Mouse (Mus musculus) CH12F3 (cell line): ENCODE measurements around the gene Adgrb2.

ENCODE experiments used
- in situ Hi-C: fragments of 300-500 bp; cut with MboI; formaldehyde crosslinking; loops from 2 replicates; pipeline ENCODE4 v1.14.3; 2020; ENCODE audit warnings: low sequenced_read_pairs

Adgrb2 gene

GRCm38 (mm10) chr4:130023511-130024231 lies 39.0 kb downstream of the Adgrb2 start:
- in situ Hi-C loops, result no loop called here

DNA sequence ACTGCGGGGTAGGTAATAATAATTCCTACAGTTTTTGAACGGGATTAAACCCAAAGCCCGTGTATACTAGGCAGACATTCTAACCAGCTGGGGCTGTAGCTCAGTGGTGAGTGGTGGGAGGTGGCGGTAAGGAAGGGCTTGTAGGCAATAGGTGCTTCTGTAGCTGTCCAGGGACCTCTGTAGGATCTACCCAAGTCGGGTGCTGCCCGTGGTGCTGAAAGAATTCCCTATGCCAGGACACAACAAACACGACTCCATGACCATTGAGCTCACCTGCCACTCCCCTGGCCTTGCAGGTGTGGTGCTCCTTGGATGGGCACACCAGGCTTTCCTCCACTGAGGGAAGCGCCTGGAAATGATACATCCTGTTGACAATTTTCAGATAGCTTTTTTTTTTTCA lies 40.9 kb downstream of the Adgrb2 start:
- in situ Hi-C loops, result no loop called here

DNA sequence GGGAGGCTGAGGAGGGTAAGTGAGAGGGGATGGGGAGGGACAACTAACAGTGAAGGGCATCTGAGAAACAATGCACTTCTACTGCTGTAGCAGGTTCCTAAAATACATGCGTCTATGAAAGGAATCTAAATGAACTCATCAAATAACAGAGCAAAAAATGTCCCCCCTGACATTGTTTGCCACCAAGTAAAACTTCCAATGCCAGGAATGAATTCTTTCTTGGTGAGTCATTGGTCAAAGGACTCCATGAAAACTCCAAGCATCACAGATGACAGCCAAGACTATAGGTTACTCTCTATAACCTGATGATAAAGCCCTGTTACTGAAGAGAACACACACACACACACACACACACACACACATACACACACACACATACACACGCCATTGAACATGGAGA lies 46.5 kb downstream of the Adgrb2 start:
- in situ Hi-C loops, result no loop called here

DNA sequence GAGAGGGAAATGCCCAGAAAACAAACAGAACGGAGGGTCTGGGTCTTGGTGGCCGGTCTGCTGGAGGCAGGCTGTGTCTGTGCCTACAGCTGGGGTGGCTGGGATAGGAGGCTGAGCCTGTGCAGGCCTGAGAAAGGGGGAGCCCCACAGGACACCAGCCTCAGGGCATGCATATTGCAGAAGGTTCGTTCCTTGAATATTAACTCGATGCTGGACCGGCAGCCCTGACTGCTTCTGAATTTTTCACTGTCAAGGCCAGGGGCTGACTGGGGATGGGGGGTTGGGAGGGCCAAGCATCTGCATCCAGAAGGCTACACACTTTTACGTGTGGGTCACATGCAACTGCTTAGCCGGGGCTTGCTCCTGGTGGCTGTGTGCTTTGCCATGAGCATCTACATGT lies 48.8 kb downstream of the Adgrb2 start:
- in situ Hi-C loops, result no loop called here

- in situ Hi-C loops, result no loop called here
Observed at GRCm38 (mm10) chr4:130036112-130036511, 51.4 kb downstream of the Adgrb2 start.

GRCm38 (mm10) chr4:130036573-130037401 lies 52.1 kb downstream of the Adgrb2 start:
- in situ Hi-C loops, result no loop called here

DNA sequence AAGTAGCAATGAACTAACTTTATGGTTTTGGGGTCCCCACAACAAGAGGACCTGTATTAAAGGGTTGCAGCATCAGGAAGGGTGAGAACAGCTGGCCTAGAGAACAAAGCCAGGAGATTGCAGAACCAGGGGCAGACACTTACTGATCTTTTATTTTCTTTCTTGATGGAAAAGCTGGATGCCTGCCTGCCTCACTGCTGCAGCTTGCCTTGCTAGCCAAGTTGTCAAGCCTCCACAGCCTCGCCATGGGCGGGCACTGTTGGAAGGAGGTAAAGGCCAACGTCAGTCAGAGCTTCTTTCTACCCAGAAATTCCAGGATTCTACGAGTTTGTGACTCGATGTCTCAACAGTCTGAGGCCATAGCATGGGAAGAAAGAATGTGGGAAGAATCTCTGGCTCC lies 54.7 kb downstream of the Adgrb2 start:
- in situ Hi-C loops, result no loop called here

DNA sequence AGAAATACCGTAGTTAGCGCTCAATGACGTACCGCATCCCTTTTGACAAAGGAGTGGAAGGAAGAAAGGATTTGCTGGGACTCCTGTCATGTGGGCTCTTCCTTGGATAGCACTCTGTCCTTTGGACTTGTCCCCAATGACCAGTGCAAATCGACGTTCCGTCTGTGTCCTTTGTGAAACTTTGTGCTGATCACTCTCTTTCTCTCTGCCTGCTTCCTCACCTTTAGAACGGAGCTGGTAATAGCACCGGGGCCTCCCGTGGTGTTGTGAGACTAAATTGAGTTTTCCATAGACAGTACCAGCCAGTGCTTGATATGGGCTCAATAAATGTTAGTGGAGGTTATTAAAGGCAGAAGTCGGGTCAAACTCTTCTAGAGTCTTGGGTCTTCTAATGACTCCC lies 56.4 kb downstream of the Adgrb2 start:
- in situ Hi-C loops, result no loop called here

DNA sequence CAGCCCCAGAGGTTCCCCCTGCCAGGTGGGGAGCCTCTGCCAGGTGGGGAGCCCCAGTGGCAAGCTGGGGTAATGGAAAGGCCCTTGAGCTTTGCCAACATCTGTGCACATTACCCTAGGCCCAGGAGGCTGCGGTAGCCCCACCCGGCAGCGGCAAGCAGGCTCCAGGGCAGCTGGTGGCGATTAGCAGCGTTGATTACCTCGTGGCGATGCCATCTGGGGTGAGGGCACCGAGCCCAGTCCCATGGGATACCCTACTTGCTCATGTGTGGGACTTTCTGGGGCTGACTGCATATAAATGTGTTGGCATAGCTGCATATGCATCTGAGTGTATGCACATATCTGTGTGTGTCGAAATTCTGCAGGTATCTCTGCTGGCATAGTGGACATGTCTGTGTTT lies 59.5 kb downstream of the Adgrb2 start:
- in situ Hi-C loops, result no loop called here

DNA sequence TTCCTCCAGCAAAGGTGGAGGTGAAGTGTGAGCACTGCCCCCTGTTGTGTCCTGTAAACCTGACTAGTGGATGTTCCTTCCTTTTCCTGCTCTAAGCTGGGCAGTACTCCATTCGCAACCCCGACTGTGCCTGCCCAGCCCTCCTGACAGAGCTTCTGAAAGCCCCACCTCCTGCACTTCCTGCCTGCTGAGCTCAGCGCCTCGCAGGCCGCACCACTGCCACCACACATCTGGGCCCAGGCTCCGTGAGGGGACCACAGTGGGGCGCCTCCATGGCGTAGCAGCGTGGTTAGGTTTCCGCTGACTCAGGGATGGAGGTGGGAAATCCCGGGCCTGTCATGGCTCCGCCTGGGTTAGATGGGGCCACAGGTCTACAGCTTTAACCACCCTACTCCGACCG lies 60.9 kb downstream of the Adgrb2 start:
- in situ Hi-C loops, result no loop called here

- in situ Hi-C loops, result no loop called here
Observed at GRCm38 (mm10) chr4:130047331-130048202, 62.9 kb downstream of the Adgrb2 start, which contains the start of gene Col16a1. Gene Col16a1 (plus strand): TSS chr4:130047840.

DNA sequence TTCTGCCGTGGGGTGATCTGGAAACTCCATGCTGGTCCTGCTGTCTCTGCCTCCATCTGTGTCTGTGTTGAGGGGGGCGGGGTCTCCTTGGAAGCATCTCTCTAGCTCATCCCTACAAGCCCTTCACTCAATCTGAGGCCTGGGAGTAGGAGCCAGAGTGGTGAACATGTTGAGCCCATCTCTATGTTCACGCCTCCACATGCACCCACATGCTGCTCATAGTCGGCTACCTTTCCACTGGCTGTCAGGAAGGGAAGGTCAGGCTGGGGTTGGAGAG lies 63.5 kb downstream of the Adgrb2 start:
- in situ Hi-C loops, result no loop called here

DNA sequence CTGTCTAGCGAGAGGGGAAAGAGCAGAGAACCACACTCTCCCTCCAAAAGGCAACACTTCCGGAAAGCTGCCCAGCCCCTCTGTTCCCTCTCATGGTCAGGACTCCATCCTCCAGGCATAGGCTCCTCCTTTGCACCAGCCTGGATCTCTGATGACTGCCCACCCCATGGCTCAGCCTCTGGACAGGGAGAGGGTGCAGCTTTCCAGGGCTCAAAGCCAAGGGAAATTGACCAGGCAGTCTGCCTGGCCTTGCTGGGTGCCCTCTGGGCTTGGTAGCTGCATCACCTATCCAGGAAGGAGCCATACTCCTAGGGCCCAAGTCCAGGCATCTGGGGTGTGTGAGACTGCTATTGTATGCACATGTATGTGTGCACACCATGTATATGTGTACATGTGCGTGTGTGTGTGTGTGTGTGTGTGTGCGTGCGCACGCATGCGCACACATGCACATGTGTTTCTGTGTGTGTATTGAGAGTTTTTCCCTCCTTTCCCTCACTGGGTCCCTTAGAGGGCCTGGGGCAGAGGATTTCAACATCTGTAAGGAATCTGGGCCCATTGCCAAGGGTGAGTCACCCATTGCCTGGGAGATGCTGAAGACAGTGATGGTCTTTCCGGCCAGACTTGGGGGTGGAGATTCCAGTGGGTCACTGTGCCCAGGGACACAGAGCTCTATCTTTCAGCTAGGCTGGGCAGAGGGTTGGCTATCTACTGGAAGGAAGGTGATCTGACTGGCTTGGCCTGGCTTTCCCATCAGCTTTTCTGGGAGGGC lies 65.6 kb downstream of the Adgrb2 start:
- in situ Hi-C loops, result no loop called here

- in situ Hi-C loops, result no loop called here
Observed at GRCm38 (mm10) chr4:130052283-130052682, 67.6 kb downstream of the Adgrb2 start.

- in situ Hi-C loops, result no loop called here
Observed at GRCm38 (mm10) chr4:130053111-130053510, 68.4 kb downstream of the Adgrb2 start.

DNA sequence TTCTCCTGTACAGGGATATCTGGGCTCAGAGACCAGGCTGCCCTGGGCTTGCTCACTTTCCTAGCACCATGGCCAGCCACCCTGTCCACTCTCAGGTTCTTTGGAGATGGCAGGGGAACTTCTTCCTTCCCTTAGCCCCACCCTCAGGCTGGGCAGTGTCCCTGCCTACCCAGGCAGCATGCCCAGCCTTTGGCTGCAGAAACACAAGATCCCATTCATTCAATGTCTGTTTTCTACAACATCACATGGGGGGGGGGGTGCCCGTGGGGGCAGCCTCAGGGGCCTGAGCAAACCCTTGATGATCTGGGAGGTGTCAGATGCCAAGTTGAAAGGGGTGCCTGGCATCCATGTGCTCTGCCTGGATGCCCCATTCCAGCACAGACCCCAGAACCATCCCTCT lies 70.1 kb downstream of the Adgrb2 start:
- in situ Hi-C loops, result no loop called here

GRCm38 (mm10) chr4:130055160-130056010 lies 70.7 kb downstream of the Adgrb2 start:
- in situ Hi-C loops, result no loop called here

GRCm38 (mm10) chr4:130056011-130056322 lies 71.3 kb downstream of the Adgrb2 start:
- in situ Hi-C loops, result no loop called here

DNA sequence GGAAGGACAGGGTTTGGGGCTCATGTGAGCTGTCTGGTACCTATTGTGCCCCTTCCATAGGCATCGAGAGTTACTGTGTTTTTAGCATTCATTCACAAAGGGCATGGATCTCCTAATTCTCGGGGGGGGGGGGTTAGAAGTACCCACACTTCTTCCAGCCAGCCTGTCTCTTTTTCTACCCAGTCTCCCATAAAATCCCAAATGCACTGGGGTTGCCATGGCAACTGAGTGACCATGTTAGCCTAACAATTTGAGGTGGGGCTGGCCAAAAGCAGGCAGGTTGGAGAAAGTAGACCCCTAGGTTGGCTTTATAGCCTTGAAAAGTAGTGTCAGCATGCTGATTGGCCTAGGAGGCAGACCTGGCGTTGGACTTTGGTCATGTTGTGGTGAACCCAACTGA lies 71.8 kb downstream of the Adgrb2 start:
- in situ Hi-C loops, result no loop called here

DNA sequence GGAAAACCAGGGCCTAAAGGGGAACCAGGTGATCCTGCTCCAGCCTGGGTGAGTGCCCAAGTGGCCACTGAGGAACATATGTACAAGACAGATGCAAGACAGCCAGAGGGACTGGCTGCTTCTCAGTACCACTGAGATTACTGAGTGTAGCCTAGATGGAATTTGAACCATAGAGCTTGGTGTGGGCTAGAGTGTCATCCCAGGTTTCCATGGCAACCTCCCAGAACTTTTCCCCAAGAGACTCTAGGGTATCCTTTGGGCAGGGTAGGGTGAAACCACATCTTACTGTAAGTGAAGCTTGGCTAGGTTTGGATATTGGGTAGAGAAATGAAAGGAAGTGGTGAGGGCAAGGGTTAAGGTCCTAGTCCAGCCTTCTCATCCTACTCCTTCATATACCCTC lies 76.3 kb downstream of the Adgrb2 start:
- in situ Hi-C loops, result no loop called here
